Mouse (Mus musculus): ENCODE data around the gene Gm5592. TPM values are rescaled to one million over a fixed set of nuclear protein-coding genes. Genes with fewer than 3 reads are reported as not detected.
"Not testable (repeated sequence)": the region's sequence is repeated elsewhere in the genome, so short reads cannot be mapped to it uniquely, and the experiment has no call there.

Gene Gm5592
- not detected in 2 replicates for polyA plus RNA-seq (2016; fragmentation: Nextera tagmentation; extraction: Ambion mirVana)

DNA sequence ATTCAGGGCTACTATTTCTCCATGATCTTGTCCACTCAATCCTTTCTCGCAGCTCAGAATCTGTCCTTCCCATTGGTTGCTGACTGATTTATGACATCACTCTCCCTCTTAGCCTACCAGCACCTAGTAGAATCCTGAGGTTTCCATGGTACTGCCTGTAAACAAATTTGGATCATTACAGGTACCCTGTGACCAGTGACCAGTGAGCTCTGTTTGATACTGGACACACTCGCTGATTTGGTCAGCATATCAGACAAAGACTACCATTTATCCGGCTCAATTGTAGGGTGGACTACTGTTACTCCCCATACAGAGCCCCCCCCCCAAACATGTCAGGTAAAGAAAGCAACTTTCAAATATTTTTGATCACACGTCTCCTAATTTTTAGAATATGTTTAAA lies at the start of gene Gm5592:
Gene Gm5592 (plus strand): TSS at position 301 of the 400 bp plus-strand sequence.
- H3K27ac ChIP-seq (replicated peaks); H3K36me3 ChIP-seq; H3K4me1 ChIP-seq; ATAC-seq (ENCODE audit: low FRiP score, low read depth); H3K9ac ChIP-seq (replicated peaks); H3K9me3 ChIP-seq; H3K27me3 ChIP-seq; H3K4me3 ChIP-seq; H3K4me2 ChIP-seq (replicated peaks): not testable (repeated sequence)
- WGBS, result 87% methylated on average over 4 of the region's 4 CpGs

DNA sequence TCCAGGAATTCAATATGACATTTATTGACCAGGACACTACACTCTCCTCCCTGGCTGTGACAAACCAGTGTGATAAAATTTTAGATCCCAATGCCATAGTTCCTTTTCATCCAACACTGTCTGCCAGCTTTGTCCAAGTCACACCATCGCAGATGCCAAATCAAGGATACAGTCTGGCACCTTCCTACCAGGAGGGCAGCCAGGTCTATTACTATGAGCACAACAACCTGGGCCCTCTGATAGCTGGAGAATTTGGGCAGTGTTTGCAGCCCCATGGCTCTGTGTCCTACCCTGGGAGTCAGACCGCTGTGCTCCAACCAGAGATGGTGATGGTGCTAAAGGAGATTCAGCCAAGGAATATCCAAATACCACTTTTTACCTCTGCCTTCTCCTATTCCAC lies 2.2 kb downstream of the Gm5592 start:
- H3K27me3 ChIP-seq; H3K9ac ChIP-seq (replicated peaks); H3K4me3 ChIP-seq; H3K27ac ChIP-seq (replicated peaks); H3K4me2 ChIP-seq (replicated peaks); H3K4me1 ChIP-seq; ATAC-seq (ENCODE audit: low FRiP score, low read depth); H3K36me3 ChIP-seq; H3K9me3 ChIP-seq: not testable (repeated sequence)
- 98% methylated on average over 2 of the region's 2 CpGs for WGBS

DNA sequence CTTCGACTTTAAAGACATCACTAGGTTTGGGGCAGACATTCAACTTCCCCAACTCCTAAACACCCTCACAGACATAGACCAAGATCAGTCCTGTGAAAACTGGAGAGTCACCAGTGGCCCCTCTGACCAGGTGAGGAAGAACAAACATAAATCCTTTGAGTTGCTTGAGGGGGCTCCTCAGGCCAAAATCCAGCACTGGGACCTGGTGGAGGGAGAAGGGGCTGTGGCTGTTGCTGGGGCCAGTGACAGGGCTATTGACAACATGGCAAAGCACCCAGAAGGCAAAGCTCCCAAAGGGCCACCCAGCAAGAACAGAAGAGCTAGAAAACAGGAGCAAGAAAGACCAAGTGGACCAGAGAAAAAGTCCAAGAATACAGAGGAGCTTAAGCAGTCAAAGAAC lies 4.2 kb downstream of the Gm5592 start:
- H3K4me2 ChIP-seq (replicated peaks); H3K27ac ChIP-seq (replicated peaks); H3K9ac ChIP-seq (replicated peaks); H3K27me3 ChIP-seq; H3K9me3 ChIP-seq; H3K36me3 ChIP-seq; H3K4me3 ChIP-seq; ATAC-seq (ENCODE audit: low FRiP score, low read depth); H3K4me1 ChIP-seq: not testable (repeated sequence)
- no CpG with 5 or more reads among the region's 1 CpGs for WGBS

DNA sequence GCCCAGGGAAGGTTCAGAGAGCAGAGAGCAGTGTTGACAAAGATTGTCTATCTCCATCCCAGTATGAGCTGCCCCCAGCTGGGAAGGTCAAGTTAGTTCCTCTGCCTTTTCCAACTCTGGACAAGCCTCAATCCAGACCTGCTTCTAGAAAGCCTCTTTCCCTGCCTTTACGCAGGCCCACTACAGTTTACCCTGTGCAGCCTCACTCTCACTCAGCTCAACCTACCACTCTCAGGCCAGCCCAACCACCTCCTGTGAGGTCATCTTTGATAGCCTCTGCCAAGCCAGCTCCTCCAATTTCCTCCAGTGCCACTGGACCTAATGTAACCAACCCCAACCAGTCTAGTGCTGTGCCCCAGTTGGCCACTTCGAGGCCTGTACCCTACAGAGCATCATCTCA lies 4.9 kb downstream of the Gm5592 start:
- H3K4me3 ChIP-seq; H3K4me1 ChIP-seq; ATAC-seq (ENCODE audit: low FRiP score, low read depth); H3K27me3 ChIP-seq; H3K27ac ChIP-seq (replicated peaks); H3K9me3 ChIP-seq; H3K36me3 ChIP-seq; H3K4me2 ChIP-seq (replicated peaks); H3K9ac ChIP-seq (replicated peaks): not testable (repeated sequence)
- WGBS, result 65% methylated on average over 2 of the region's 2 CpGs

DNA sequence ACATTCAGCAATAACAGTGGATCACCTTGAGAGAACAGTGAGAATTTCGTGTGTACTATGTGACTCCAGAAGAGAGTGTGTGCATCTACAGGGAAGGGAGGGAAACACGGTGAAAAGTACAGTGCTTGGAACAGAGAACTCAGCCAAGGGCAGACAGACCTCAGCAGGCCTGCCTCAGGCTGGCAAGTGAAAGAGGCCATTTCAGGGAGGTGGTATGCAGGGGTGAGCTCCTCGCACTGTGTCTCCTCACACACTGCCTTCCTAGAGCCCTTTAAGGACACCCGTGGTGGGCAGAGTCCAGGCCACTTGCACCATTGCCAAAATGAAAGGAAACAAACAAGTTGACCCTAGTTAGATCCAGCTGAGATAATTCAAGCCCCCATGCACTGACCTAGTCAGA lies 40.0 kb downstream of the Gm5592 start:
- Histone ChIP-seq H3K27me3 (no peaks in the 10 kb centered on the region), H3K4me2 (replicated peaks) (no peak overlapping the region), H3K4me3 (no peak overlapping the region), H3K27ac (replicated peaks) (no peak overlapping the region), H3K9ac (replicated peaks) (no peak overlapping the region), H3K9me3 (peaks cover 9% of the 10 kb centered on the region), H3K4me1 (no peaks in the 10 kb centered on the region), H3K36me3 (no peaks in the 10 kb centered on the region)
- ATAC-seq (ENCODE audit: low FRiP score, low read depth), result no peak
- 62% methylated on average over 4 of the region's 4 CpGs for WGBS

Other genes starting within 250 kb of the Gm5592 start
- gene 4930433I11Rik, start 166.3 kb upstream of the Gm5592 start, polyA plus RNA-seq (2016; fragmentation: Nextera tagmentation; extraction: Ambion mirVana), result not detected in 2 replicates
- not detected in 2 replicates for gene Gm4884, start 121.1 kb upstream of the Gm5592 start, polyA plus RNA-seq (2016; fragmentation: Nextera tagmentation; extraction: Ambion mirVana)
- gene AI987944, start 239.5 kb downstream of the Gm5592 start, polyA plus RNA-seq (2016; fragmentation: Nextera tagmentation; extraction: Ambion mirVana), result 8.5 and 9.2 TPM in 2 replicates

Measured in midbrain, embryonic 12.5 days (tissue).